Mouse (Mus musculus): Measurements from ENCODE around the gene Guk1. TPM values are rescaled to one million over a fixed set of nuclear protein-coding genes. Genes with fewer than 3 reads are reported as not detected.

The Guk1 gene
- polyA plus RNA-seq, 1 experiment from 2014 or later: 142 TPM

DNA sequence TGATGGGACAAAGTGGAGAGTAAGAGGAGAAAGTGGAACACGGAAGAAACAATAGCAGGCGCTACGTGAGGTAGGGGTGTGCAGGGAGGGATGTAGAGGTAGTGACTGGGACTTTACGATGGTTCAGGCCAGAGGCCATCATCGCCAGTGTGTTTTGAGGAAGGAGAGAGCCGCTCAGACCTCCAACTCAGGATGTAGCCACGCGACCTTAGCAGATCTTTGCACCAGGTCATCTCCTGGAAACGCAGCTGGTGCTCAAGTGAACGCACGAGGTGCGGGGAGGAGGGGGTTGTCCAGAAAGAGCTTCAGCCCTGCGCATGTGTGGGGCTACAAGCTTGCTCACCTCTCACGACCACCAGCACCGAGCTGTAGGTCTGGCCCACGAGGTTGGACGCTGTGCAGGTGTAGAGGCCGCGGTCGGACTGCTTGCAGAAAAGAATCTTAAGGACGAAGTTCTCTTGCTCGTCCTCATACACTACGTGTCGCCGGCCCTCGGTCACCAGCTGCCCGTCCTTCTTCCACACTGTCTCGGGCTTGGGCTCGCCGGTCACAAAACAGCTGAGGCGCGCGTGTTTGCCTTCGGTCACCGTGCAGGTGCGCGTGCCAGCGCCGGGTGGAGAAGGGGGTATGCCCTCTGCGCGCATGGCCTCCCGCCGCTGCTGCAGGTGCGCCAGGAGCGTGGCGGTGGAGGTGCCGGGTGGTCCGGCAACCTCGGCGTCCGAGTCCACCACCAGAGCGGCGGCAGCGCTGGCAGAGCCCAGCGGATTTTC is 56.8 kb downstream of the Guk1 start:
- Histone ChIP-seq H3K4me1 (replicated peaks; ENCODE audit: control insufficient read depth, insufficient read depth, low read length) (no peaks in the 10 kb centered on the region; the same call in 1 of the 2 replicates), H3K4me3 (ENCODE audit: low read depth, low read length) (peak overlapping the region; percentile 17; the same call in 1 of the 2 replicates), H3K9me3 (ENCODE audit: control insufficient read depth, low read length) (no peaks in the 10 kb centered on the region), H3K27me3 (replicated peaks; ENCODE audit: control insufficient read depth, insufficient read depth, low read length) (peaks cover 57% of the 10 kb centered on the region), H3K4me2 (ENCODE audit: low read length) (peak overlapping the region; percentile 40), H3K9ac (ENCODE audit: low read length) (no peak overlapping the region), H3K27ac (ENCODE audit: low read depth) (no peak overlapping the region), H3K36me3 (ENCODE audit: control insufficient read depth, insufficient read depth, low read length) (no peaks in the 10 kb centered on the region)
- DNase-seq (ENCODE audit: low spot score) (peak; percentile 59), ATAC-seq (replicated peaks; ENCODE audit: low FRiP score, low TSS enrichment, low read depth) (no peak)
- WGBS: 7% methylated on average over 55 of the region's 55 CpGs

DNA sequence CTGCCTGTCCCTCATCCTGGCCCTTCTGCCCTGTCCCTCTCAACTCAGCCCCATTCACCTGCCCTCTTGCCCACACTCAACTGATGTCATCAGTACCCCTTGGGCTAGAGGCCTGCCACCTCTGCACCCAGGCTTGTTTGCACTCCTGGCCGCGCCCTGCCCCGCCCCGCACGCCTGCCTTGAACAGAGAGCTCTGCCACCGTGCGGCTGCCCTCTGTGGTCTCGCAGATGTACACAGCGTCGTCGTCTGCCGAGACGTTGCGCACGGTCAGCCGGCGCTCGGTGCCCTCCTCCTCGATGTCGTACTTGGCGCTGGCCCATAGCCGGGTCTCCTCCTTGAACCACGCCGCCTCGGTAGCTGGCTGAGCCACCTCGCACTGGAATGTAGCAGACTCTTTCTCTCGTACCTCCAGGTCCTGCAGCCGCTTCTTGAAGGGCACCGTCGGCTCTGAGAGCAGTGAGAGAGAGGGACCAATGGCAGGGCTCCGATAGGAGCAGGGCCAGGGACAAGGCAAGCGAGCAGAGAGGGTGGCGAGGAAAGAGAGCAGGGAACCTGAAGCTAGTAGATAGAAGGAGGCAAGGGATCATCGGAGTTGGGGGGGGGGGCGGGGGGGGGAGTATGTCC is 57.5 kb downstream of the Guk1 start:
- Histone ChIP-seq H3K9ac (ENCODE audit: low read length) (no peak overlapping the region), H3K36me3 (ENCODE audit: control insufficient read depth, insufficient read depth, low read length) (no peaks in the 10 kb centered on the region), H3K4me1 (replicated peaks; ENCODE audit: control insufficient read depth, insufficient read depth, low read length) (no peaks in the 10 kb centered on the region; the same call in 1 of the 2 replicates), H3K9me3 (ENCODE audit: control insufficient read depth, low read length) (no peaks in the 10 kb centered on the region), H3K4me2 (ENCODE audit: low read length) (peak overlapping the region; percentile 13; the same call in 1 of the 2 replicates), H3K27ac (ENCODE audit: low read depth) (no peak overlapping the region), H3K4me3 (ENCODE audit: low read depth, low read length) (0 out of 2 replicates have a peak overlapping the region, but pooled peaks have one; percentile 11), H3K27me3 (replicated peaks; ENCODE audit: control insufficient read depth, insufficient read depth, low read length) (peaks cover 57% of the 10 kb centered on the region)
- 4% methylated on average over 33 of the region's 35 CpGs for WGBS
- ATAC-seq (replicated peaks; ENCODE audit: low FRiP score, low TSS enrichment, low read depth) (peak; percentile 68), DNase-seq (ENCODE audit: low spot score) (peak; percentile 65)

Other genes with a start within 250 kb of the Guk1 start
- gene Hist3h2ba, start 243.3 kb downstream of the Guk1 start, polyA plus RNA-seq (2014; fragmentation: Nextera tagmentation; extraction: Ambion mirVana): 24.9 and 26.3 TPM in 2 replicates
- gene Hist3h2a, start 237.5 kb downstream of the Guk1 start, polyA plus RNA-seq (2014; fragmentation: Nextera tagmentation; extraction: Ambion mirVana): 28.7 and 30.3 TPM in 2 replicates
- 0.24 and 0.28 TPM in 2 replicates for gene Trim17, start 237.5 kb downstream of the Guk1 start, polyA plus RNA-seq (2014; fragmentation: Nextera tagmentation; extraction: Ambion mirVana)
- 16.5 and 19.6 TPM in 2 replicates for gene Trim11, start 214.1 kb downstream of the Guk1 start, polyA plus RNA-seq (2014; fragmentation: Nextera tagmentation; extraction: Ambion mirVana)
- 2.0 and 2.2 TPM in 2 replicates for gene Obscn, start 55.8 kb downstream of the Guk1 start, polyA plus RNA-seq (2014; fragmentation: Nextera tagmentation; extraction: Ambion mirVana)
- gene Iba57, start 28.5 kb downstream of the Guk1 start, polyA plus RNA-seq (2014; fragmentation: Nextera tagmentation; extraction: Ambion mirVana): 2.4 and 3.1 TPM in 2 replicates
- 0.42 and 0.55 TPM in 2 replicates for gene Gjc2, start 9.0 kb downstream of the Guk1 start, polyA plus RNA-seq (2014; fragmentation: Nextera tagmentation; extraction: Ambion mirVana)
- gene Mrpl55, start 10.3 kb upstream of the Guk1 start, polyA plus RNA-seq (2014; fragmentation: Nextera tagmentation; extraction: Ambion mirVana): 107 and 117 TPM in 2 replicates
- gene 2310033P09Rik, start 16.1 kb upstream of the Guk1 start, polyA plus RNA-seq (2014; fragmentation: Nextera tagmentation; extraction: Ambion mirVana): 29.9 and 33.5 TPM in 2 replicates
- 618 and 641 TPM in 2 replicates for gene Arf1, start 36.1 kb upstream of the Guk1 start, polyA plus RNA-seq (2014; fragmentation: Nextera tagmentation; extraction: Ambion mirVana)
- not detected in 2 replicates for gene Wnt3a, start 98.5 kb upstream of the Guk1 start, polyA plus RNA-seq (2014; fragmentation: Nextera tagmentation; extraction: Ambion mirVana)
- 2.5 TPM in 2 replicates for gene Wnt9a, start 114.7 kb upstream of the Guk1 start, polyA plus RNA-seq (2014; fragmentation: Nextera tagmentation; extraction: Ambion mirVana)
- gene Prss38, start 183.4 kb upstream of the Guk1 start, polyA plus RNA-seq (2014; fragmentation: Nextera tagmentation; extraction: Ambion mirVana): not detected in 2 replicates

Data from intestine, embryonic 14.5 days (tissue).